Mouse (Mus musculus): ENCODE data around the gene Mvp.

The Mvp gene

GRCm38 (mm10) chr7:127014320-127014719 lies at the start of gene Mvp:
Gene Mvp, minus strand, starts transcription at chr7:127014621.
- peak in 1 of 2 experiments; percentile 31 for DNase-seq (ENCODE audit: low spot score in 2 of 2)

GRCm38 (mm10) chr7:127055026-127055585 lies 40.7 kb upstream of the Mvp start:
- peak in 1 of 2 experiments; percentile 19 for DNase-seq (ENCODE audit: low spot score in 2 of 2)

GRCm38 (mm10) chr7:127041851-127042672 lies 27.6 kb upstream of the Mvp start, which contains the start of gene Kif22:
Gene Kif22, minus strand, starts transcription at chr7:127042471.
- DNase-seq (ENCODE audit: low spot score in 2 of 2), result peak; percentile 77 to 87

- no peak for DNase-seq (ENCODE audit: low spot score in 2 of 2)
Observed at GRCm38 (mm10) chr7:127031244-127031643, 16.8 kb upstream of the Mvp start.

- no peak for DNase-seq (ENCODE audit: low spot score in 2 of 2)
Observed at GRCm38 (mm10) chr7:127030172-127030571, 15.8 kb upstream of the Mvp start.

- peak in 1 of 2 experiments; percentile 49 for DNase-seq (ENCODE audit: low spot score in 2 of 2)
Observed at GRCm38 (mm10) chr7:127027885-127028284, 13.5 kb upstream of the Mvp start.

GRCm38 (mm10) chr7:127026984-127027726 lies 12.7 kb upstream of the Mvp start, which contains the start of gene Maz:
Gene Maz, minus strand, starts transcription at chr7:127027037.
- DNase-seq (ENCODE audit: low spot score in 2 of 2), result peak; percentile 99 to 100

GRCm38 (mm10) chr7:127026616-127026983 lies 12.2 kb upstream of the Mvp start:
- peak in 1 of 2 experiments; percentile 92 for DNase-seq (ENCODE audit: low spot score in 2 of 2)

- DNase-seq (ENCODE audit: low spot score in 2 of 2), result peak; percentile 73 to 79
Observed at GRCm38 (mm10) chr7:127026161-127026600, 11.8 kb upstream of the Mvp start.

GRCm38 (mm10) chr7:127025556-127026160 lies 11.2 kb upstream of the Mvp start:
- peak in 1 of 2 experiments; percentile 61 for DNase-seq (ENCODE audit: low spot score in 2 of 2)

- peak; percentile 74 to 82 for DNase-seq (ENCODE audit: low spot score in 2 of 2)
Observed at GRCm38 (mm10) chr7:127024755-127025555, 10.5 kb upstream of the Mvp start.

- DNase-seq (ENCODE audit: low spot score in 2 of 2), result peak; percentile 64 to 76
Observed at GRCm38 (mm10) chr7:127023896-127024690, 9.7 kb upstream of the Mvp start.

GRCm38 (mm10) chr7:127023272-127023691 lies 8.9 kb upstream of the Mvp start:
- DNase-seq (ENCODE audit: low spot score in 2 of 2), result peak in 1 of 2 experiments; percentile 44

- DNase-seq (ENCODE audit: low spot score in 2 of 2), result no peak
Observed at GRCm38 (mm10) chr7:127022528-127023271, 8.3 kb upstream of the Mvp start.

GRCm38 (mm10) chr7:127021563-127022527 lies 7.4 kb upstream of the Mvp start:
- no peak for DNase-seq (ENCODE audit: low spot score in 2 of 2)

GRCm38 (mm10) chr7:127020901-127021562 lies 6.6 kb upstream of the Mvp start, which contains the start of the genes Gm42742 and Prrt2:
Gene Gm42742, minus strand, starts transcription at chr7:127021097.
Gene Prrt2, minus strand, starts transcription at chr7:127021211.
- peak; percentile 70 to 72 for DNase-seq (ENCODE audit: low spot score in 2 of 2)

GRCm38 (mm10) chr7:127020491-127020890 lies 6.1 kb upstream of the Mvp start:
- DNase-seq (ENCODE audit: low spot score in 2 of 2), result no peak
